Mouse (Mus musculus) ES-E14 (cell line): ENCODE measurements at regions not wholly inside any gene's neighbourhood (a gene's known extent, or its start where the extent isn't known, plus 50 kb on each side); places are given as distances from the start of the nearest gene placed in this dataset.

ENCODE experiments used
- CHD2 ChIP-seq: IDR thresholded peaks from 2 replicates; pipeline ENCODE4 v1.6.1; 2014; ENCODE audit warnings: mild to moderate bottlenecking, low read depth, low read length, inconsistent platforms
- HCFC1 ChIP-seq: IDR thresholded peaks from 2 replicates; pipeline ENCODE4 v1.6.1; 2012; ENCODE audit warnings: low read length, inconsistent platforms, borderline replicate concordance; ENCODE audit not compliant: insufficient read depth
- MAFK ChIP-seq: IDR thresholded peaks from 2 replicates; pipeline ENCODE4 v1.6.1; 2014; ENCODE audit warnings: mild to moderate bottlenecking, low read depth, low read length, inconsistent platforms; ENCODE audit not compliant: insufficient read depth
- ZC3H11A ChIP-seq: IDR thresholded peaks from 2 replicates; pipeline ENCODE4 v1.6.1; 2012; ENCODE audit warnings: low read depth, mild to moderate bottlenecking, inconsistent platforms, low read length, borderline replicate concordance
- ZNF384 ChIP-seq: IDR thresholded peaks from 2 replicates; pipeline ENCODE4 v1.6.1; 2012; ENCODE audit warnings: low read depth, low read length, inconsistent platforms

DNA sequence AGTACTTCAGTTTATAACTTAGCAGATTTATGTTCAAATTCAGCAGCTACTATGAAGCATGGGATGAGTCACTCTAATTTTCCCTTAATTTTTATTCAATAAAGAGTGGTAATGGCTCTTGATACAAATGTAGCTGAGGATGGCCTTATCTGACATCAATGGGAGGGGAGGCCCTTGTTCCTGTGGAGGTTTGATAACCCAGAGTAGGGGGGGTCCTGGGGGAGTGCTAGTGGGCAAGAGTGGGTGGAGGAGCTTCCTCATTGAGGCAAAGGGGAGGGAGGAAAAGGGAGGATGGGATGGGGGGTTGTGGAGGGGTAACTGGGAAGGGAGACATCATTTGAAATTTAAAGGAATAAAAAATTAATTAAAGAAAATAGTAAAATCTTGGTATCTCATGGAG, 194.3 kb upstream of the Mpped2 start:
- no peak for TF ChIP-seq HCFC1
- no peak for TF ChIP-seq ZNF384
- TF ChIP-seq MAFK: no peak
- TF ChIP-seq ZC3H11A: no peak
- TF ChIP-seq CHD2: no peak
